Mouse (Mus musculus): ENCODE data around the gene Efcab10. TPM values are rescaled to one million over a fixed set of nuclear protein-coding genes. Genes with fewer than 3 reads are reported as not detected.

The Efcab10 gene
- polyA plus RNA-seq, 2 experiments: not detected

- Histone ChIP-seq H3K9ac (ENCODE audit: low read depth, low read length, severe bottlenecking) (no peak overlapping the region), H3K9me3 (ENCODE audit: control insufficient read depth, low read length) (no peaks in the 10 kb centered on the region), H3K36me3 (ENCODE audit: control insufficient read depth, insufficient read depth, low read length) (peaks cover 14% of the 10 kb centered on the region), H3K4me2 (replicated peaks; ENCODE audit: low read depth, low read length, severe bottlenecking) (no peak overlapping the region), H3K4me1 (ENCODE audit: control insufficient read depth, insufficient read depth, low read length) (peaks cover 3% of the 10 kb centered on the region; the same call in 1 of the 2 replicates), H3K27me3 (ENCODE audit: control insufficient read depth, insufficient read depth, low read length) (no peaks in the 10 kb centered on the region), H3K27ac (replicated peaks; ENCODE audit: low read depth, low read length) (no peak overlapping the region), H3K4me3 (replicated peaks; ENCODE audit: low read length) (no peak overlapping the region)
- DNase-seq (ENCODE audit: low spot score) (no peak), ATAC-seq (ENCODE audit: low FRiP score, low read depth) (no peak)
- TF ChIP-seq POLR2A (IDR thresholded peaks at IDR 0.05; ENCODE audit: borderline replicate concordance, extremely low read depth, insufficient read depth, insufficient read length): no peak
- WGBS: 87% methylated on average over 10 of the region's 10 CpGs
Observed at GRCm38 (mm10) chr12:33358345-33358744, 36.3 kb upstream of the Efcab10 start.

- 86% methylated on average over 7 of the region's 7 CpGs for WGBS
- H3K4me2 ChIP-seq (replicated peaks; ENCODE audit: low read depth, low read length, severe bottlenecking): no peak overlapping the region
- H3K9me3 ChIP-seq (ENCODE audit: control insufficient read depth, low read length): no peaks in the 10 kb centered on the region
- no peak overlapping the region for H3K9ac ChIP-seq (ENCODE audit: low read depth, low read length, severe bottlenecking)
- H3K27ac ChIP-seq (replicated peaks; ENCODE audit: low read depth, low read length): no peak overlapping the region
- peaks cover 3% of the 10 kb centered on the region; the same call in 1 of the 2 replicates for H3K4me1 ChIP-seq (ENCODE audit: control insufficient read depth, insufficient read depth, low read length)
- DNase-seq (ENCODE audit: low spot score) (no peak), ATAC-seq (ENCODE audit: low FRiP score, low read depth) (no peak)
- TF ChIP-seq POLR2A (IDR thresholded peaks at IDR 0.05; ENCODE audit: borderline replicate concordance, extremely low read depth, insufficient read depth, insufficient read length): no peak
- H3K36me3 ChIP-seq (ENCODE audit: control insufficient read depth, insufficient read depth, low read length): peaks cover 14% of the 10 kb centered on the region
- no peak overlapping the region for H3K4me3 ChIP-seq (replicated peaks; ENCODE audit: low read length)
- H3K27me3 ChIP-seq (ENCODE audit: control insufficient read depth, insufficient read depth, low read length): no peaks in the 10 kb centered on the region
Observed at GRCm38 (mm10) chr12:33359209-33359608, 35.4 kb upstream of the Efcab10 start.

DNA sequence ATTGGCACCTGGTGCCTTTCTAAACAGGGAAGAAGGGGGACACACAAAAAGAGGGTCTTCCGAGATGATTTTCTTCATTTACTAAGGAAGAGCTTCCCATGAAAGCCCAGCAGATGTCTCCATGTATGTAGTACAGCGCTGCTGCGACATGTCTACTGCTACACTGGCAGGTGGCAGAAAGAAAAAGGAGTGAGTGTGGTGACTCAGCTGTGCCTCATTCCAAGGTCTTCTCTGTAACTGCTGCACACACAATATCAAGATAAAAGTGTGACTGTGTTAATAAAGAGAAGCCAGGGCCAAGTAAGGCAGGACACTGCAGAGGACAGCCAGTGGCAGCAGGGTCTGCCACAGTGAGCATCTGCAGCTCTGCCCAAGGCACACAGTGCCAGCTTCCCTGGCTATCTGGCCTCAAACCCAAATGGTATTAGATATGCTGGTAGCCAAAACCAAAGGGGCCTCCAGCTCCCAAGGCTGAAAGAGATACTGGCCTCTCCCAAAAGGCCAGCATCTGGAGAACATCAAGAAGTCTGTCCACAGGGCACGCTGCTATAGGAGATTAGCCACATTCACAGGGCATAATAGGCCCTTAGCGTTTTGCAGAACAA lies 34.7 kb upstream of the Efcab10 start:
- no peak for TF ChIP-seq POLR2A (IDR thresholded peaks at IDR 0.05; ENCODE audit: borderline replicate concordance, extremely low read depth, insufficient read depth, insufficient read length)
- 77% methylated on average over 5 of the region's 5 CpGs for WGBS
- H3K27me3 ChIP-seq (ENCODE audit: control insufficient read depth, insufficient read depth, low read length): no peaks in the 10 kb centered on the region
- H3K27ac ChIP-seq (replicated peaks; ENCODE audit: low read depth, low read length): no peak overlapping the region
- peaks cover 3% of the 10 kb centered on the region; the same call in 1 of the 2 replicates for H3K4me1 ChIP-seq (ENCODE audit: control insufficient read depth, insufficient read depth, low read length)
- no peaks in the 10 kb centered on the region for H3K9me3 ChIP-seq (ENCODE audit: control insufficient read depth, low read length)
- H3K4me2 ChIP-seq (replicated peaks; ENCODE audit: low read depth, low read length, severe bottlenecking): no peak overlapping the region
- no peak overlapping the region for H3K4me3 ChIP-seq (replicated peaks; ENCODE audit: low read length)
- ATAC-seq (ENCODE audit: low FRiP score, low read depth) (no peak), DNase-seq (ENCODE audit: low spot score) (no peak)
- H3K9ac ChIP-seq (ENCODE audit: low read depth, low read length, severe bottlenecking): no peak overlapping the region
- H3K36me3 ChIP-seq (ENCODE audit: control insufficient read depth, insufficient read depth, low read length): peaks cover 14% of the 10 kb centered on the region

GRCm38 (mm10) chr12:33360729-33361128 lies 33.9 kb upstream of the Efcab10 start:
- WGBS: 42% methylated on average over 6 of the region's 6 CpGs
- Histone ChIP-seq H3K36me3 (ENCODE audit: control insufficient read depth, insufficient read depth, low read length) (peaks cover 14% of the 10 kb centered on the region), H3K4me1 (ENCODE audit: control insufficient read depth, insufficient read depth, low read length) (peaks cover 3% of the 10 kb centered on the region; the same call in 1 of the 2 replicates), H3K4me2 (replicated peaks; ENCODE audit: low read depth, low read length, severe bottlenecking) (no peak overlapping the region), H3K27ac (replicated peaks; ENCODE audit: low read depth, low read length) (no peak overlapping the region), H3K9ac (ENCODE audit: low read depth, low read length, severe bottlenecking) (no peak overlapping the region), H3K9me3 (ENCODE audit: control insufficient read depth, low read length) (no peaks in the 10 kb centered on the region), H3K27me3 (ENCODE audit: control insufficient read depth, insufficient read depth, low read length) (no peaks in the 10 kb centered on the region), H3K4me3 (replicated peaks; ENCODE audit: low read length) (no peak overlapping the region)
- peak; percentile 63 for DNase-seq (ENCODE audit: low spot score)
- no peak for ATAC-seq (ENCODE audit: low FRiP score, low read depth)
- no peak for TF ChIP-seq POLR2A (IDR thresholded peaks at IDR 0.05; ENCODE audit: borderline replicate concordance, extremely low read depth, insufficient read depth, insufficient read length)

- ATAC-seq (ENCODE audit: low FRiP score, low read depth) (no peak), DNase-seq (ENCODE audit: low spot score) (no peak)
- Histone ChIP-seq H3K36me3 (ENCODE audit: control insufficient read depth, insufficient read depth, low read length) (peaks cover 21% of the 10 kb centered on the region; the same call in 1 of the 2 replicates), H3K4me1 (ENCODE audit: control insufficient read depth, insufficient read depth, low read length) (peaks cover 3% of the 10 kb centered on the region; the same call in 1 of the 2 replicates), H3K4me2 (replicated peaks; ENCODE audit: low read depth, low read length, severe bottlenecking) (no peak overlapping the region), H3K27ac (replicated peaks; ENCODE audit: low read depth, low read length) (no peak overlapping the region), H3K9me3 (ENCODE audit: control insufficient read depth, low read length) (no peaks in the 10 kb centered on the region), H3K4me3 (replicated peaks; ENCODE audit: low read length) (no peak overlapping the region), H3K27me3 (ENCODE audit: control insufficient read depth, insufficient read depth, low read length) (no peaks in the 10 kb centered on the region), H3K9ac (ENCODE audit: low read depth, low read length, severe bottlenecking) (no peak overlapping the region)
- WGBS: 76% methylated on average over 8 of the region's 8 CpGs
- TF ChIP-seq POLR2A (IDR thresholded peaks at IDR 0.05; ENCODE audit: borderline replicate concordance, extremely low read depth, insufficient read depth, insufficient read length): no peak
Observed at GRCm38 (mm10) chr12:33364511-33364910, 30.1 kb upstream of the Efcab10 start.

Data from limb, embryonic 14.5 days (tissue).